Mouse (Mus musculus) granulocyte monocyte progenitor cell, adult 5-6 weeks (primary cell): Measurements from ENCODE around the gene Fgfr2. TPM values are rescaled to one million over a fixed set of nuclear protein-coding genes. Genes with fewer than 3 reads are reported as not detected.

Experiments used
- ATAC-seq: replicated peaks from 2 replicates; pipeline ENCODE4 v1.8.0; 2016; ENCODE audit warnings: mild to moderate bottlenecking, moderate TSS enrichment, inconsistent platforms; ENCODE audit not compliant: poor library complexity, severe bottlenecking
- total RNA-seq, 2 experiments: library from RNA; stranded (forward) in 1 of 2; stranded (reverse) in 1 of 2; fragments of 200-712, 200-1000 nt in 1 of 2; fragments of >200 nt in 1 of 2; fragmentation: Nextera tagmentation in 1 of 2; gene quantifications; 2 replicates each; pipeline ENCODE4 v1.2.3; 2014 to 2017

Fgfr2 gene
- total RNA-seq (2014; fragmentation: Nextera tagmentation) (not detected in 2 replicates), total RNA-seq (2017) (not detected in 2 replicates)

DNA sequence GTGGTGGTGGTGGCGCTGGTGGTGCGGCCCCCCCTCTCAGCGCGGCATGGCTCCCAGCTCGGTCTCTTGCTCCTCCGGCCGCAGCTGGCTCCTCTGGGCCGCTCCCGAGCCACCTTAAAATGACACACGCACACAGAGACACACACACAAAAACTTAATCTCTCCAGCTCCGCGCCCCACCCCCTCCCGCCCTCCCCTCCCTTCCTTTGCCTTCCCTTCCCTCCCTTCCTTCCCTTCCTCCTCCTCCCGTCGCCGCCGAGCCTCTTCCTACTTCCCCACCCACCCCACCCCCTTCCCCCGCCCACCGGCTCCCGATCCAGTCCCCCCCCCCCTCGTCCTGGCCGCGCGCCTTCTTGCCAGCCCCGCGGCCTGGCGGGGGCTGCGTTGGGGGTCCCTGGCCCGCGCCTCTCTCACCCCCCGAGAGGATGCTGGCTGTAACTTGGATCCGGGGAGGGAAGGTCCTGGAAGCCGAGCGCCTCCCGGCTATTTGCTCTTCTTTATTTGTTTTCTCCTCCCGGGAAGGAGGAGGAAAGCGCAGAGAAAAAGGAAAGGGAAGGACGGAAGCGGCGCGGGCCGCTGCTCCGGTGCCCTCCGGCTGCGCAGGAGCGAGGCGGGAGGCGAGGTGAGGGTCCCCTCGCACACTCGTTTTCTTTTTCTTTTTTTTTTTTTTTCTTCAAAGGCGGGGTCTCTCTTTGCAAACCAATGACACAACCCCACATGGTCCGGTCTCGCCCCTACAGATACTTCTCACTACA lies at the start of gene Fgfr2:
Gene Fgfr2 (minus strand): TSS at position 107 of the 755 bp plus-strand sequence.
- ATAC-seq, result peak; percentile 24

DNA sequence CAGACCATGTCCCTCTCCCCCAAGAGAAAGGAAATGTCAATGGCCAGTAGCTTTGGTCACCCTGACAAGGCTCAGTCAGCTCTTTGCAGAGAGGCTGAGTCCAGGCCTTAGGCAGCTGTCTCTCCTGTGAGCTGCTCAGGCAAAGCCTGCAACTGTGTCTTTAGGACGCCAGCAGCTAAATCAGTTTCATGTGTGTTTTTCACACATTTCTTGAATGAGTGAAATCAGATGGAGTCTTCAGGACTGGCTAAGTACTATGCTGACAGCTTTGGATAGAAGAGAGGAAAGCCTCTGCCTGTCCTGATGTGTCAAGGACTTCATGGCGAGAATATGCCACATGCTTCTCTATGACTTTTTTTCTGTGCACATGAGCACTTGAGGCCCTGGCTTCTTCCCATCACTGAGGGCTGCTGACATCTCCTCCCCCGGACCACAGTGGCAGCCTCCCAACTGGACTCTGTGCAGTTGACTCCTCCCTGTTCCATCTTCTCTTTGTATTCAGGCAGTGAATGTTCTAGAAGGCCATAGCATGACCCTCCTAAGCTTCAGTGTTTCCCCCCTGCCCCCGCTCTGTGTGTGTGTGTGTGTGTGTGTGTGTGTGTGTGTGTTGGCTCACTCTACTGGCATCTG lies 48.4 kb upstream of the Fgfr2 start:
- no peak for ATAC-seq

DNA sequence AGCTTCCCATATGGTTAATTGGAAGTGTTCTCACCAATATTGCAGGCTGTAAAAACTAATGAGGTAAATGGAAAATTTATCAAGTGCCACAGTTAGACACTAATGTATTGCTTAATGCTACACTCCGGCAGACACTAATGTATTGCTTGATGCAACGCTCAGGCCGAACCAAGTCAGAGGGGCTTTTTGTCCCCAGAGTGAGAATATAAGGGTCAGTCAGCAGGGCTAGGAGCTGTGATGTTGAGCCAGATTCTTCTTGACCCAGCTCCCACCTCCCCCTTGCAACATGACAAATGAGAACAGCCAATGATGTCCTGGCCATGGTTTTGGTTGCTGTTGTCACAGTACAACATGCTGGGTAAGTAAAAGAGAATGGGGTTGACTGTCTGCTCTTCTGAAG lies 45.8 kb upstream of the Fgfr2 start:
- ATAC-seq, result no peak

DNA sequence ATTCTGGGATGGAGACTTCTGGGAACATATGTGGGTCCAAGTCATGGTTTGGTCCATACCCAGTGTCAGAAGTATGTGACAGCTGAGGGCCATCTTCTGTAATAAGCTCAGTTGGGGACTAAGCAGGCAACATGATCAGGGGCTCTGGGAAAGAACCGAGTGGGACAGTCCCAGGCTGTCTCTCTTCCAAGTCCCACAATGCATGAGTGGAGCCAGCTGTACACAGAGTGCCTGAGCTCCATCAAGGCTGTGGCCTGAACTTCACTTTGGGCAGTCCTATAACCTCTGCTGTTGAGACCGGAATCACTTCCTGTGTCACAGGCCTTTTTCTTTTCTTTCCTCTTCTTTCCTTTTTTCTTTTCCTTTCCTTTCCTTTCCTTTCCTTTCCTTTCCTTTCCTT lies 44.8 kb upstream of the Fgfr2 start:
- no peak for ATAC-seq

DNA sequence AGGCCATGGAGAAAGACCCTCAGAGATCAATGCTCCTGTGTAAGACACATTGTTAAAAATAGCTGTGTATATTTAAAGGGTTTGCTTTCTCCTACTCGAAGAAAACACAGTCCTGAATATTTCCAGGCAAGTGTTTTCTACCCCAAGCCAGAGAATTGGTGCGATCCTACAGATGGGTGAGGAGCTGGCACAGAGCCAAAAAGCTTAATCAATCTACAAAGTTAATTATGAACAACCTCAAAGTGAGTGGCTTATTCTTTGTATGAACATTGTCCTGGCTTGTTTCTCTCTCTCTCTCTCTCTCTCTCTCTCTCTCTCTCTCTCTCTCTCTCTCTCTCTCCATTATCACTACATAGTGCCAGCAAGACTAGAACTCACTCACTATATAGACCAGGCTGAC lies 41.6 kb upstream of the Fgfr2 start:
- no peak for ATAC-seq

DNA sequence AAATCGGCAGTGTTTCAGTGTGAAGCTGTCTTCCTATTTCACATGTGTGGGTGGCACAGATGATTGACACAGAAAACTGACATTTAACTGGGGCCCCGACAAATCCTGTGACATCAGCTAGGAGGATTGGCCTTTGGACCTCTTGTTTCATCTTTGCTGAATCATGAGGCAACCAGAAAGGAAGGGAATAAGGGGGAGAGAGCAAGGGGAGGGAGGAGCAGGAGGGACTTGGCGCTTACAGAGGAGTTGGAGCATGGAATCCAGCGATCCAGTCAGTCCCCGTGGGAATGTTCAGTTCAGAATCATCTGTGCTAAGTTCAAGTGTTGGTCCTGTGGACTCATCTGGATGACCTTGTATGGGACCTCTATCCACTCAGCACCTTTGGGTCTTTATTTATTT lies 39.9 kb upstream of the Fgfr2 start:
- ATAC-seq, result no peak

DNA sequence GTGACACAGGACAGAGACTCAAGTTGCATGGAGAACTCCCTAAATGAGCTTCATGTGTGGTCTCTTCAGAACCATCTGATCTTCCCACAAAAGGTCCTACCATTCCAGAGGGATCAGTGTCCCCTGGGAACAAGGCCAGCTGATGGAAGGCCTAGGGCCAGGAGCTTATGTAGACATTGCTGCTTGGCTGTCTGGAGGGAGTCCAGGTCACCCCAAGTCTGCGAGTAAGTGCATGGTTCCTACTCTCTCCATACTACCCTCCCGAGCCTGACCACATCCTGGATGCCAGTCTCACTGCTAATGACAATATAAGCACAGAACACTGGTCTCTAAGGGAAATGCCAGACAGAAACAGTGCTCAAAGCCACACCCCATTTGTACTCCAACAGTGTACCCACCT lies 39.0 kb upstream of the Fgfr2 start:
- no peak for ATAC-seq

DNA sequence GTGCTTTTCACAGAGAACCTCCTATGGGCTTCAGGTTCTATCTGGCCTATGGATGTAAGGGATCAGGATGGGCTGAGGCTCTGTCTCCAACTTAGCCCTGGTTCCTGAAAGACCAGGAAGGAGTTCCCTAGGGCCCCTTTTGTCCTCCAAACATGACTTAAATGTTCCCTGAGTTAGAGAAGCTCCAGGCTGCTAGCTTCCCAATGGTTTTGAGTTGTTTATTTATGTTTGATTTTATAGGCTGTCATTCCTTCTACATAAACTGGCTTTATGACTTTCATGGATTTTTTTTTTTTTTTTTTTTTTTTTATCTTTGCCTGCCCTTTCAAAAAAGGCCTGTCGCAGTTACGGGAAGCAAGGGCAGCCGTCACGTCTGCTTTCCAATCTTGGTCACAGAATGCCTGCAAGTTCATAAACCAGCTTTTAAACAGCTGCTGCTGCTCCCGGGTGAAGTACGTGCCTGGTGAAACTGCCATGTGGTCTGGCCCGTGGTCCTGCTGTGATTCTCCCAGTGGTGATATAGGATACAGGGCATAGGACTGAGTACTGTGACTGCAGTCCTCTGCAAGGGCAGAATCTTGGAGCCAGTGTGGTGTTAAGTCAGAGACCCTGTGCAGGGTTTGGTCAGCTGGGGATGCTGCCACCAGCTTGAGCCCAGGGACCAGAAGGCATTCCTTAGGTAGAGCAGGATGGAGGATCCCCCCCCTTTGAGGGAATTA lies 38.4 kb upstream of the Fgfr2 start:
- ATAC-seq, result no peak

DNA sequence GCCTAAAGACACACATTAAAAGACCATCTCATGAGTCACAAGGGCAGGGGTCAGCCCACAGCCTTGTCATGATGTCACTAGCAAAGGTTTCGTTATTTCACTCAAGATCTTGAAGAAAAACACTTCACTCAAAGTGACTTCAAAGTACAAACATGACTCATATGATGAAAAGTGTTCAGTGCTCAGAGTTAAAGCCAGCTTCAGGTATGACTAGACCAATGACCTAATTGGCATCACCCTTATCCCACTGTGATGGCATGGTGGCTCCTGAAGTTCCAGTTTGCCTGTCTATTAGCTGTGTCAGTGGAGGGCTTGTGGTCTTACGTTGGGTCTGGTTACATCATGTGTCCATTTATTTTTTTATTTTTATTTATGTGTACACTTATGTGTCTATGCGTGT lies 36.4 kb upstream of the Fgfr2 start:
- no peak for ATAC-seq

DNA sequence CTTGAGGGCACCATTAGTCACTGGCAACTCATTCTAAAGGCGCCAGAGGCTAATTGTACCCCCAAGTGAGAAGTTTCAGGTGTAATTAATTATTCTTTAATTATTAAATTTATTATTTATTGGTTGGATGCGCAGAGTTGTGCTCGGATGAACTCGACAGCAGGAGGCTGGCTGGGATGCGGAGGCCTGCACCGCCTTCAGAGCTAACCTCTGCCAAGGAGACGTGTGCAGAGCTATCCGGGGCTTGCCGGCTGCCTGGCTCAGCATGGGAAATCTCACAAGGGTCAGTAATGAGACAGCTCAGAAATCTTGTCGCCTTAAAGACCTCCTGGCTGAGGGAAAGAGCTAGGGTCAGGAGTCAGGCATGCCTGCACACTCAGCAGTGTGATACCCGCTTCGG lies 32.5 kb upstream of the Fgfr2 start:
- no peak for ATAC-seq

DNA sequence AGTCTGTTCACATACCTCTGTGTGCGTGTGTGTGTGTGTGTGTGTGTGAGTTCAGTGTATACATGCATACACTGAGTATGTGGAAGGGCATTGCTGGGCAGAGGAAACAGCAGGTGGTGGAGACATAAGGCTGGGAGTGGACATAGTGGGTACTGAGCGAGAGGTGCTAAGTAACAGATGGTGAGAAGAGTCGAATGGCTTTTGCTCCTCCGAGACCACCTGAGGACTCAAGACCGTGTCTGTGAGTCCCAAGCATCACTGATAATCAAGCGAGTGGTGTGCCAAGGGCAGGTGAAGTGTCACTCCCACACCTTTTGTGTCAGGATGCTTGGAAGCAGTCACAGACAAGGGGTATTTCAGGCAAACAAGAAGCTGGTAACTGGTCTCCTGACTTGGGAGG lies 31.7 kb upstream of the Fgfr2 start:
- ATAC-seq, result no peak

DNA sequence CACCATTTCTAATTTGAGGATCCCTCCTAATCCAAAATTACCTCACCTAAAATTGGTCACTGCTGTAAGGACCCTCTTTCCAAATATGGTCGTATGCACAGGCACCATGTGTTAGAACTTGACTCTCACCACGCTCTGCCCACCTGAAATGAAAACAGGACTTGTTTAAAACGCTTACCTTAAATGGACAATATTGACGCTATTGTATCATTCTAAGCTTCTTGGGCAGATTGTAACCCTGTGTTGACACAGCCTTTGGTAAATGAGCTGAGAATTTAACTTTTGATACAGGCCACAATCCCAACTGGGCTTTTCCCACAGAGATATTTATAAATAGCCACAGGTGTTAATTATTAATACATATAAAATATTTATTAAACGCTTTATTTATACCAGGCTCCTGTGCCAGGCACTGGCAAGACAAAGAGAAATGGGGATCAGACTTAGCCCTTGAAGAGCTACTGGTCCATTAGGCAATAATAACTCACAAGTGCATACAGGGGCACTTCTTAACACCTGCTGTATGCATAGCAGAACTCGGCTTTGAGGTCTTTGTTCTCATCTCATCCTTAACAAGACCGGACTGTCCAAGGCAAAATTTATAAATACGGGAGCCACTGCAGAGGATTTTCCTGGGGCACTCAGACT lies 16.7 kb upstream of the Fgfr2 start:
- no peak for ATAC-seq

DNA sequence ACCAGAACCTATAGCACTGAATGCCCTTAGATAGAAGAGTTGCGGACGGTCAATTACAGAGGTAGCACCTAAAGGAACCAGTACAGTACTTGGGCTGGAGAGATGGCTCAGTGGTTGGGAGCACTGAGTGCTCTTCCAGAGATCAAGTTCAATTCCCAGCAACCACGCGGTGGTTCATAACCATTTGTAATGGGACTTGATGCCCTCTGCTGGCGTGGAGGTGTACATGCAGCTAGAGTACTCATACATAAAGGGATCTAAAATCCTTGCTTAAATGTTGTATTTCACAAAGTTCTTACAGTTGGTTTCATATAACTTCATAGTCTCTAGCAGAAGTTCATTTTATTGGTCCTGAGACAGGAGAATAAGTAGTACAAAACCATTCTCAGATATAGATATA lies 10.4 kb upstream of the Fgfr2 start:
- ATAC-seq, result peak; percentile 89

DNA sequence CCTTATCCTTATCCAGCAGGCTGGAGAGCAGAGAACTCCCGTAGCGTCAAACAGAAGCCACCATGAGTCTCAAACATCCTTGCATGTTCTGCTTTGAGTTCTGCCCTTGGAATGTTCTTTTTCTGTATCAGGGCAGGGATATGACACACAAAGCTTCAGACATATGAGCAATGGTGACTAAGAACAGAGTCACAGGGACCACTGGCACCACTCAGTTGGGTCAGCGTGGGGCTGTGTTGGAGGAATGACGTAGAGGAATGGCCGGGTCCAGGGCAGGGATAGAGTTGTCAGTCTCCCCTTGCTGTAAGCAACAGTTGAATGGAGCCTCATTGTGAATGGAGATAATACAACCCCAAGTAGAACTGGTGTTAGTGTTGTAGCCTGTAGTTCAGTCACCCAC lies 9.6 kb upstream of the Fgfr2 start:
- no peak for ATAC-seq

DNA sequence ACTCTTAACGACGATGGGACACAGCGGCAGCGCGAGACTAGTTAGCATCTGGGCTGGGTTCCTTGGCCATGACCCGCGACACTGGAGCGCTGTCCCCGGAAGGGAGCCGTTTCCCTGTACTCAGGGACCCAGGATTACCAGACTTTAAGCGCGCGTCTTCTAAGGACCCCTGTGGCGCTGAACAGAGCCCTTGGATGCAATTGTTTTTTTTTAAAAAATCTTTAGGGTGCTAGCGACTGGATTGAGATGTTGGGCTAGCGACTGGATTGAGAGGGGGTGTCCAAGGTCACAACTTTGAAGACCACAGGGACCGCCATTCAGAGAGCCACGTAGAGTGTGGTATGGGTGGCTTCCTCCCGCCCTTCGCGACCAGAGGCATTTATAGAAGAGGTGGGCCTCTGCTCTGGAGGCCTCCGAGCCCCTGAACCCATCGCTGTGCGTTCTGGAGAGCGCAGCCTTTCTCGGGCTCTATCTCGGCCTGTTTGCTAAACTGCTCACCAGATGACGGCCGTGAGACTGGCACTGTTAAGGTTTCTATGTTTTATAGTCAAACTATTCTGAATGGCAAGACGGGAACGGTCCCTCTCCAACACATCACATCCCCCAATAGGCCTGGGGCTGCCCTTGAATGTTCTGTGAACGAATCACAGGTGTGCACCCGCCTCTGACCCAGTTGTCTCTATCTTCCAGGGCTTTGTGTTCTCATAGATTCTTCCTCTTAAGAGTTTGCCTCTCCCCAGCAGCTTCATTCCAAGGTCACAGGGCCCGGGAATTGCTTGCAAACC lies 1.7 kb upstream of the Fgfr2 start:
- no peak for ATAC-seq

DNA sequence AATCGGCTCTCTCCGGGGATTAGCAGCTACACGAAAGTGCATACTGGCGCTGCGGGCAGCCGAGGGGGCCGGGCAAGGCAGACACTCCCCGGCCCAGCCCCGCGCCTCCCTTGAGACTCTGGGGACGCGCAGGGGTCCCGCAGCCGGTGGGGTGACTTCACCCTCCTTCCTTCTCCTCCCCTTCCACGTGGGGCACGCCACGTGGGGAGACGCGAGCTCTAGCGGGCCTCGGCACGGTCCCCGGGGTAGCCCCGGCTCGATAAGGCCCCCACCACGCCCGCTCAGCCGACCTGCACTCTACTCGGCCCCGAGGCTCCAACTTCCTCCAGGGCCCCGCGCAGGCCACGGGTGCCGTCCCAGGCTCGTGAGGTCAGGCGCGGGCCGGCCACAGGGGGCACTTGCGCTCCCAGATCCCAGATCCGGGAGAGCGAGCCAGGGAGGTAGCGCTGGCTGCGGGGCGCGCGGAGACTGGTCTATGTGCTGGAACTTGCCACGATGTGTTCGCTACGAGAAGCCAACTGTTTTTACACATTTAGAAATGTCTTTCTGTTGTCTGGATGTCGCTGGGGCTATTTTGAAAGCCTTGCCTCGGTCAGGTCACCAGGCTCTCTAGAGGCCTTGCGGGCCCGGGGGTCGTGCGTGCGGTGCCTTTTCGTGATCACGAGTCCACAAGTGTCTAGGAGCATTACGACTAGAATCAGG lies 1.0 kb upstream of the Fgfr2 start, which contains the start of gene Ctbp2:
Gene Ctbp2 (minus strand): TSS at position 356 of the 702 bp plus-strand sequence.
- ATAC-seq, result peak; percentile 74

DNA sequence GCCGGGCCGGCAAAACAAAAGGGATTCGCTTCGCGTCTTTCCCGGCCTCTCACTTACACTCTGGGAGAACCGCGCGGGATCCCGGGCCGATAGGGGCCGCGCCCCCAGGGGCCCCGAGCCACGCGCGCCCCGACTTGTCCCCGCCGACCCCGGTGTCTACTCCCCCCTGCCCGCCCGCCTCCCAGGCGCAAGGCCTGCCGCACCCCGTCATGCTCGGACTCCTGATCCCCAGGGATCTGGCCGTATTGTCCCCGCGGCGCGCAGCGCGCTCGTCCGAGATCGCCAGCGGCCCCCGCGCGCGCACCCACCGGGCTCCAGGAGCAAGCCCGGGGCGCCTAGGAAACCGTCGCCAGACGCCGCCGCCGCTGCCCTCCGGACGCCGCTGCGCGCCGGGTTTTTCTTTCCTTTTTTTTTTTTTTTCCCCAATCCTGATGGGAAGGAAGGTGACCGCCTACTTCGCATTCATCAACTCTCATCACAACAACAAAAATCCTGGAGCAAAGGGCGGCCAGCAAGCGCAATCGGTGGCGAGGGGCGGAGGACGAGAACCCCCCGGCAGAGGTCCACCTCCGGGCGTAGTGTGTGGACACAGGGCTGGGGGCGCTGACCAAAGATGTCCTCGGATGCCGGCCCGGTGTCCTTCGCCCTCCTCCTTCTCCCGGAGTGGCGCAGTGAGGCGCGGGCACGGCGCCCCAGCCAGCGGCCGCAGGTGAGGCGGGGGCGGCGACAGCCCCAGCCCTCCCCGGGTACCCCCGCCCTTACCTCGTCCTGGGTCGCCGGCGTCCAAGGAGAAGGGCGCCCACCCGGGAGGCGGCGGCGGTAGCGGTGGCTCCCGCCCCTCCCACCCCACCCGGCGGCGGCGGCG lies 539 bp downstream of the Fgfr2 start:
- ATAC-seq, result no peak

DNA sequence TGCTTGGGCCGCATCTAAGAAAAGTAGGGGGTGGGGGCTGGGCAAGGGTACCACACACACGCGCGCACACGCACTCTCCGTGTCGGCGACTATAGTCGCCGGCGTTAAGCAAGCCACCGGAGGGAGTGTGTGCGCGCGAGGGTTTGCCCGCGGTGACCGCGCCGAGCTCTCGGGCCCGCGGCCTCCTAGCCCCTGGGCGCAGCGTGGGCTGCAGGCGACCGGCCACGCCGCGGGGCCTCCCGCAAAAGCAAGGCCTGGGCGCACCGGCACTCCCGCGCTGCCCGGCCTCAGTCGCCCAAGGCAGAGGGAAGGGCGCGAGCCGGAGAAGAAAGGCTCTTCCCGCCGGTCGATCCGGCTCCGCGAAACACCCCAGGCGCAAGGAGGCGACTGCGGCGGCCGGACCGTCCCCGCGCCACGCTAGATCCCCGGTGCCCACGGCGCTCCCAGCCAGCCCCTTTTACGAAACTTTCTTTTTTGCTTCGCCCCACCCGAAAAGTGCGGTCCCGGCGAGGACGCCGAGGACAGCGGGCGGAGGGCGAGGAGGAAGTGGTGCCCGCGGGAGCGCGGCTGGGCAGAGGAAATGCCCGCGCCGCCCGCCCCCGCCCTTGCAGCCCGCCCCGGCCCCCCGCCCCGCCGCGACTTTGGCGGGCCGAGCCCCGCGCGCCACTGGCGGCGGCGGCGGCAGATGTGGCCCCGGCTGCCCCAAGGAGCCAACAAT lies 1.3 kb downstream of the Fgfr2 start:
- peak; percentile 21 for ATAC-seq
